Mouse (Mus musculus) lung, adult 10 weeks (tissue): ENCODE measurements around the gene Akp3. TPM values are rescaled to one million over a fixed set of nuclear protein-coding genes. Genes with fewer than 3 reads are reported as not detected.

ENCODE experiments used
- polyA plus RNA-seq: library from polyadenylated mRNA; stranded (reverse); fragments of 350-450 nt; fragmentation: Illumina TruSeq; extraction: RNeasy Lipid Tissue Mini Kit (QIAGEN cat#74804); gene quantifications from one replicate; pipeline ENCODE4 v1.2.3, GENCODE M21; 2014; ENCODE audit warnings: low read depth, low replicate concordance; ENCODE audit not compliant: insufficient read depth

Gene Akp3
- not detected for polyA plus RNA-seq

GRCm38 (mm10) chr1:87124673-87125072, at the start of gene Akp3:
Gene Akp3 (plus strand): TSS chr1:87124973.

DNA sequence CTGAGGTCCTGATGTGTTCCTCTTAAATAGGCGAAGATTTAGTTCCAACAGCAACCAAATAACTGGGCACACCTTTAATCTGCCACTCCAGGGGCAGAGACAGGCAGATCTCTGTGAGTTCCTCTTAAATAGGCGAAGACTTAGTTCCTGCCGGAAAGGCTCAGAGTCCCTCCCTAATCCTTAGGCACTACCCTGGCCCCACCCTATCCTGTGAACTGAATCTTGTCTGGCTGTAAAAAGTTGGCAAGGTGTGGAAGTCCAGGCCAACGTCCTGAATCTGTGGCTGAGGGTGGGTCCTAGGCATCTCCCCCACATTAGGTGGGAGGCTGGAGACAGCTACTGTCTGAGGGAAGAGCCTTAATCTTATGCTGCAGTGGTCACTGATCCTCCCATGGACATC, 34.9 kb upstream of the Akp3 start, which contains the start of gene Alppl2:
Alppl2 (minus strand) TSS at position 101 of the 400 bp plus-strand sequence.

GRCm38 (mm10) chr1:87101411-87101810, 23.4 kb upstream of the Akp3 start, which contains the start of gene Alpi:
Gene Alpi (minus strand): TSS chr1:87101606.

GRCm38 (mm10) chr1:87156199-87156587, 31.4 kb downstream of the Akp3 start, which contains the start of gene Ecel1:
Gene Ecel1 (minus strand): TSS chr1:87156521.

Other genes with a start within 250 kb of the Akp3 start
- gene Alppl2, start 35.0 kb upstream of the Akp3 start, polyA plus RNA-seq: not detected
- not detected for gene Alpi, start 23.4 kb upstream of the Akp3 start, polyA plus RNA-seq
- gene Ecel1, start 31.5 kb downstream of the Akp3 start, polyA plus RNA-seq: not detected
- not detected for gene Prss56, start 58.3 kb downstream of the Akp3 start, polyA plus RNA-seq
- gene Chrnd, start 65.6 kb downstream of the Akp3 start, polyA plus RNA-seq: not detected
- not detected for gene Chrng, start 79.7 kb downstream of the Akp3 start, polyA plus RNA-seq
- gene Eif4e2, start 88.9 kb downstream of the Akp3 start, polyA plus RNA-seq: 40.2 TPM
- gene Efhd1, start 139.4 kb downstream of the Akp3 start, polyA plus RNA-seq: 1.1 TPM
- 15.7 TPM for gene Gigyf2, start 202.0 kb downstream of the Akp3 start, polyA plus RNA-seq